Mouse (Mus musculus) adrenal gland, postnatal 14 days (tissue): ENCODE data around the gene Tmem95. TPM values are rescaled to one million over a fixed set of nuclear protein-coding genes. Genes with fewer than 3 reads are reported as not detected.
A peak's percentile ranks its signal among the peaks of the same experiment; 100 is the strongest.
"Not testable (repeated sequence)": the region's sequence is repeated elsewhere in the genome, so short reads cannot be mapped to it uniquely, and the experiment has no call there.

Experiments used
- DNase-seq: peaks from one replicate; pipeline ENCODE4 v3.0.0; 2021; ENCODE audit warnings: mixed read lengths
- total RNA-seq: library from RNA; stranded (reverse); gene quantifications from 2 replicates; pipeline ENCODE4 v1.2.3, GENCODE M21; 2021

Gene Tmem95
- total RNA-seq, 1 experiment from 2014 or later: not detected

DNA sequence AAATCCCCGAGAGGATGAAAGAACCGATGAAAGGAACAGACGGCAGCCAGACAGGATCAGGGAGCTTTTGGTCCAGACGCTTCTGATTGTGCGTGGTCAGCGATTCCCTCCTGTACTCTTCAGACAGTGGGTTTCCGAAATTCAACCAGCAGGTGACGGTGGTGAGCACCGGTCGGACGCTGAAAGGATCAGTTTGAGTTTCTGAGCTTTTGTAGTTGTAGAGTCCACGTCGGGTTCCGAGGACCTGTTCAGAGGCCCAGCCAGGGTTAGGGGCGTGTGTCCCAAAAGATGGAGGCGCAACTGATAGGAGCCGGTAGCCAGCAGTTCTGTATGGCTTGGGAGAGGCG, 2.7 kb upstream of the Tmem95 start:
- peak; percentile 81 for DNase-seq

DNA sequence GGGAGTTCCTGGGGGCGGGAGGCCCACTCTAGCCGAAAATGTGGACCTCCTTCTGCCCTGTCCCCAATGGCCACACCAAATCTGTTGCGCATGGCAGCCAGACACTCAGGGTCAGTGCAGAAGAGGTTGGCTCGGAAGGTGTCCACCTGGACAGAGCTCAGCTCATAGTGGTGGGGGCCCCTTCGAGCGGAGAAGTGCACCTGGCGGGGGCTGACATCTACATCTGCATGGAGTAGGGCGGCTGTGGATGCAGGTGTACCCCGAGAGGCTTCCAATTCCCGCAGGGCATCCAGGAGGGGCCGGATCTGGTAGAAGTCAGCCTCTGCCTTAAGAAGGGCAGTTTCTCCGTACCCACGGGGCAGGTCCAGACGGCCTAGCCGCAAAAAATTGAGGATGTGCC, 1.9 kb upstream of the Tmem95 start:
- DNase-seq: no peak

DNA sequence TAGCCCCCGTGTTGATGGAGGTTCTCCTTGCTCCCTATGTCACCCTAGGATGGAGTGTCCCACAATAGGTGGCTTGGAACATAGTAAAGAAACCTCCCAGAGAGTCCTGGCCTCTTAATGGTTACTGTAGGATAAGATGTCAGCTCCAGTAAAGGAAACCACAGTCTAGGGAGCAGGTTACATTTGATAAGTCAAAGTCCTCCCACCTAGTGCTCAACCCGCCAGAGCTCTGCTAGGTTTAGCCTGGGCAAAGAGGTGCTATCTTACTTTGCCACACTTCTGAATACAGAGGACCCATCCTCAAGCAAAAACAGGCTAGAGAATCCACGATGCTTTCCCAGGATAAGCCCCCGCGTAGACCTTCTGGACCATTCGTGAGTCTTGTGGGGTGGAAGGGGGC, 1.1 kb upstream of the Tmem95 start:
- DNase-seq: no peak

DNA sequence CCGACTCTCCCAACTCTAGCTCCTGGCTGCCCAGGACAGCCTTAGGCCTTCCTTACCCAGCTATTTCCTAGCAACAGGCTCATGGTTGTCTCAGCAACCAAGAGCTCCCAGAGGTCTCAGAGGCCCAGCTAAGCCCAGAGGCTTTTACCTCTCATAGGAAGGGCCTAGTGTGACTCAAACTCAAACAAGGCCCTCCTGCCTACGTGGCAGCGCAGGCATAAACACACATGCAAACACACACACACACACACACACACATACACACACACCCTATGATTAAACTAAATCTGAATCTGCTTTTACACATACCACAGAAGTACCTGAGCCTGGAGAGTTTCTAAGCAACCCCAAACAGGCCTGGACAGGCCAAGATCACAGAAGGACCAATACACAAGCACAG, 581 bp upstream of the Tmem95 start:
- DNase-seq: no peak

DNA sequence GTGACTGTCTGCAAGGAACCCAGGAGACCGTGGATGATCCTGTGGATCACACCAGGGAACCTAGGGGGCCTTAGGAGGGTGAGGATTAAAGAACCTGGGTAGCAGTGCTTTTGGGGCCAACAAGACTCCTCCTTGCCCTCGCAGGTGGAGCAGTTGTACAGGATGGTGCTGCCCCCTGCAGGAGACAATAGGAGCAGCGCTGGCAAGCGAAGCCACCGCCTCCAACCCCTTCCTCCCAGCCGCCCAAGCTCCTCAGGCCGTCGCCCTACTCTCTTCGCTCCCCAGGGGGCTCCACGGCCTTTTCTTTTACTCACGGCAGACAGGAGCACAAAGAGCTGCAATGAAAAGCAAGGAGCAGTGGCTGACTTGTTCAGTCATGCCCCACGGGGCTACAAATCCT, 951 bp downstream of the Tmem95 start:
- DNase-seq: peak; percentile 92

DNA sequence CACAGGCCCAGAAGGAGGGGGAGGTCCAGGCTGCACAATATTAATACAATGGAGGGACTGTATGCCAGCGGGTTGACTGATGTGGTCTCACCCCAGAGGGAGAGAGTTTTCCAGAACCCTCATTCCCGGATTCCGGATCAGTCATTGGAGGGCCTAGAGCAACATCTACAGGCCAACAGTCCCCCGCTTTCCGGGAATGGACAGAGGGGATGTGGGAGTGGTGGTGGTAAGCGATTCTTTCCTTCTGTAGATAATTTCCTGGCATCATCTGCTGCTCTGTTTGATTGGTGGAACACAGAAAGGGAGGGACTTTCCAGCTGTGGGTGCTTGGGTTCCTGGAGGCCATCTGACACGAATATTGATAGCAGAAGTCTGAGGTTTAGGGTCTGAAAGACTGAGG, 1.6 kb downstream of the Tmem95 start:
- DNase-seq: no peak

DNA sequence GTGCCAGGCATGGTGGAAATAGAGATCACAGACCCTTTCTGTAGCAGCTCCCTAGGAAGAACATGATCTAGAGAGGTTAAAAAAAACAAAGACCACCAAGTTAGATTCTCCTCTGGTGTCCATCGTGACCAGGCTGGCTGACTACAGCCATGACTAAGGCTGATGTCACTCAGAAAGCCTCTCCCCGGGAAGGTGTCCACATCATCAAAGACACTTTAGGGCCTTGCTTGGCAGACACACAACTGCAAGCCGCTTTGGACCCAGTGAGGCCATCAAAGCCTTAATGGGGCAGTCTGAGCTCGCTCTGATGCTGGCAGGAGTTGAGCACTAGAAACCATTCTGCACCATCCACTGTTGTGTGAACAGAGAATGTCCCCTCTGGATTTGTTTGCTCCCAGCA, 5.4 kb downstream of the Tmem95 start:
- DNase-seq: no peak

DNA sequence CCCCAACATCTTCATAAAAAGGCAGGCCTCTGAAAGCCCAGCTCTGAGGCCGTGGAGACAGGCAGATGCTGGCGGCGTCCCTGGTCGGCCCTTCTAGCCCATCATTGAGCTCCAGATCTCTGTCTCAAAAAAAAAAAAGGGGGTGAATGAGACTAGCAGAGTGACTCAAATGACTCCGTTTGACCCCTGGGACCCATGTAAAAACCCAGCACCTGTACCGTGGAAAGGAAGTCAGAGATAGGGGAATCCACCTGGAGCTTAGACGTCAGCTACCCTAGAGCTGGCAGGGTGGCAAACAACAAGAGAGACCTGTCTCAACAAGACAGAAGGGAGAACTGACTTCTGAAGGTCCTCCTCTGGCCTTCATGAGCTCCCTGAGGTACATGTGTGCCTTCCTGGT, 6.0 kb downstream of the Tmem95 start:
- no peak for DNase-seq

DNA sequence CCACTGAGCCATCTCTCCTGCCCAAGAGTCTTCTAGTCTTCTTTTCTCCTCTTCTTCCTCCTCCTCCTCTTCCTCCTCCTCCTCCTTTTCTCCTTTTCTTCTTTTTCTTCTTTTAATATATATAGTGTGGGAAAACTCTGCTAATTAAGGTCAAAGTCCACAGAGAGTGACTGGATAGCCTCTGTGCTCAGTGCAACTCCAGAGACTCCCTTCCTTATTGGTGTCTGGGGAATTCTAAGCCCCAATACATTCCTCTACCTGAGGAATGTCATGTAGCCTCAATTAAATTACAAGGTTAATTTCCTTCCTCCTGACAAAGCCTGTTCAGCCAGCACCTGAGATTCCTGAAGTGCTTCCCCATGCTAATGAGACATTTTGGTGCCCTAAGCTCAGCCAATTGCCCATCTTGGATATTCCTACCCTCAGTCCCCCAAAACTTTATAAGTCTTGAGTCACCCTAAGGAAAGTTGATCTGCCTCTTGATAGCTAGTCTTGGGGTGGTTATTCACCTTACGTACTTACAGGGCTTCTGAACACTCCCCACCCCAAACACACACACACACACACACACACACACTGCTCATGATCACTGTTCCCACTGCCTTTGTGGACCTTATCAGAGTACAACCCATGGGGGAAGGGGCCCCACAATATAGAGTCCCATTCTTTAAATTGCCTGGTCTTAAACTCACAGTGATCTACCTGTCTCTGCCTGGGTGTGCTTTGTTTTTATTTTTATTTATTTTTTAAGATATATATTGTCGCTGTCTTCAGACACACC, 7.3 kb downstream of the Tmem95 start:
- no peak for DNase-seq

DNA sequence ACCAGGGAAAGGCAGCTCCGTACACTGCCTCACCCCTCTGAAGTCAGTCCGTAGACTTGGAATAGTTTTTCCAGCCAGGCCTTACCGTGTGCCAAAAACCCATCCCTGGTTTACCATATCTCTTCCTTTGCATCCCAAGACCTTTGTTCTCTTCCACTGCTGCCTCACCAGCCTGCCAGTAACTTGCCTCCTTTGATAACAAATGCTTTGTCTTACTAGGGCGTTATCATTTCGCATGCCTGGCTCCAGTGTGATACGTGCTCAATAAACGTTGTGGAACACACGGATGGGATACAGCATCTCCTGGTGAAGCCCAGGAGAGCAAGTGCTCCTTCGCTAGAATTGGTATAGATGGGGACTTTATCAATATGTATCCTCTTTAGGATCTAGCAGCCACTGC, 10.5 kb downstream of the Tmem95 start:
- no peak for DNase-seq

DNA sequence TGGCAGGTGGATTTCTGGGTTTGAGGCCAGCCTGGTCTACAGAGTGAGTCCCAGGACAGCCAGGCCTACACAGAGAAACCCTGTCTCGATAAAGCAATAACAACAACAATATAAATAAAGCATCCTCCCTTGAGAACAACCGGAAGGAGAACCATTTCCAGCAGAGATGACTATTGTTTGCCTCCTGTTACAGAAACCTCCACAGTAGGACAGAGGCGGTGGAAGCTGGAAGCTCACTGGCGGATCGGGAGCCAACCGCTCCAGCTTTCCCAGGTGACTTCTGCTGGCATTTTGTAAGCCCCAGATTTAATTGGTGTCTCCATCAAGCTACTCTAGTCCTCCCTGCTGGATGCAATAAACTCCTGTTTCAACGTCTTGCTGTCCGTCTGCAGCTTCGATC, 12.3 kb downstream of the Tmem95 start:
- DNase-seq: no peak

DNA sequence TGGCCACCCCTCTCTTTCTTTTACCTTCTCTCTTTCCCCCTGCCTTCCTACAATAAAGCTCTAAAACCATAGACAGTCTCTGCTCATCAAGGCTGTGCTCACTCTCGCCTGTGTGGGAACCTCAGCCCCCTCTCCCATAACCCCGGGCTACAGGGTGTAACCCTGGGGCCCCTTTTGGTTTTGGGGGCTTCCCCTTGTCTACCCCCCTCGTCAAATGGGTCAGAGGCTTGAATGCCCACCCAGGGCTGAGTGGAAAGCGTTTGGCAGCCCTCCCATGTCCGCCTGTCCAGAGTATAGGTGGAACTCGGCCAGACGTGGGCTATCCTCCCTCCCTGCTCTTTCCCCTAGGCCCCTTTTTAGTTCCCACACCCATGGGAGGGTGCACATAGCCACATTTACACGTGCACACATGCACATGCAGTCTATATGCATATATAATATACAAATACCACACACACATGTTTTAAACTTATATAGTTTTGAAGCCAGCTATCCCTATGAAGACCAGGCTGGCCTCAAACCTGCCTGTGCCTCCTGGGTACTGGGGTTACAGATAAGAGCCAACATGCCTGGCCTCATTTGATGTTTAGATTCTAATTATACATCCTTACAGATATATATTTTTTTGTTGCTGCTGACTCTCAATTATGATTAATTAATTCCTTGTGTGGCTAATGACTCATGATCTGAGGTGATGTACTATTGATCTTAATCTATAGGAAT, 13.5 kb downstream of the Tmem95 start:
- DNase-seq: no peak

DNA sequence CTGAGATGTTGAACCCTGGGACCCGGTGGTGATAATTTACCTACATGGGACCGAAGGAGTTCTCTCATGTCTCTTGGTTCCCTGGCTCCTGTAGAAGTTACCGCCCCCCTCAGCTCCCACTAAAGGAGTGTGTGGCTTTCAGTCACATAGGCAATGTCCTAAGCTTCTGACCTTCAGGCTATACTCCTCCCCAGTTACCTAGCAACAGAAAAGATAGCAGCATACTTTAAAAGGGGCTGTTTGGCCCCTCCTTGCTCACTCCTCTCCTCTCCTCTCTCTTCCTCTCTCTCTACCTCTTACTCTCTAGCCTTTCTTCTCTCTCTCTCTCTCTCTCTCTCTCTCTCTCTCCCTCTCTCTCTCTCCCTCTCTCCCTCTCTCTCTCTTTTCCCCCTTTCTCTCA, 14.1 kb downstream of the Tmem95 start:
- not testable (repeated sequence) for DNase-seq

DNA sequence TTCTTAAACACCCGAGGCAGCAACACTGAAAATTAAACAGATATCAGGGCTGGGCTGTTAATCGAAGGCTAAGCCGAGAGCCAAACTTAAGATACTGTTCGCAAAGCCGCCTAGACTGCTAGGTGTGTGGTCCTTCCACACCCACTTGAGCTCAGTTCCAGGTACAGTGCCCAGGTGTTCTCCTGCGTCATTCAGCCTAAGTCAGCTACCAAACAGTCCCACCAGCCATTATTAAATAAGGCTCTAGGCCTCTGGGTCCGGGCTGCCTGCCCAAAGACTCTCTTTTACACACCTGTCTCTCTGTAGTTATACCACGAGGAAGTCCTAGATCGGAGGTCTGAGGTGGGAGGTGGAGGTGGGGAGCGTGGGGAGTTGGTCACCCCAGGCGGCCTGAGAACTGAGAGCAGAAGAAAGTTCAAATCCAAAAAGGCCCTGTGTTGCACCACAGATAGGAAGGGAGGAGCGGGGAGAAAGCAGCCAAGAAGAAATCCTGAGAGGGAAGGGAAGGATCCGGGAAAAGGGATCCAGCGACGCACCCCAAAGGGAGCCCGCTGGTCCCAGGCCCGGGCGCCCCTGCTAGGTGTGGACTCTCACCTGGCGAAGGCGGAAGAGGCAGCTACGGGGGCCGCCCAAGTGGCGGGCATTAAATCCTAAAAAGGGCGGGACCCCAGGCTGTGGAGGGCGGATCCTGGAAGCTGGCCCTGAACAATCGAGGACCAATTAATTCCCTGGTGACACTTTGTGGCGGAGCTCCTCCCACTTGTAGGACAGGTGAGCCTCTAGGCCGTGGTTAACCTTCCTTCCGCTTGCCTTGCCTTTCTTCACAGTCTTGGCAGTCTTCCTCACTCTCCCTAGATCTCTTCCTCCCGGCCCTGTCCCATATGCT, 19.5 kb downstream of the Tmem95 start, which contains the start of gene Tnk1:
Gene Tnk1, minus strand, starts transcription at position 618 of the 886 bp plus-strand sequence.
- no peak for DNase-seq

DNA sequence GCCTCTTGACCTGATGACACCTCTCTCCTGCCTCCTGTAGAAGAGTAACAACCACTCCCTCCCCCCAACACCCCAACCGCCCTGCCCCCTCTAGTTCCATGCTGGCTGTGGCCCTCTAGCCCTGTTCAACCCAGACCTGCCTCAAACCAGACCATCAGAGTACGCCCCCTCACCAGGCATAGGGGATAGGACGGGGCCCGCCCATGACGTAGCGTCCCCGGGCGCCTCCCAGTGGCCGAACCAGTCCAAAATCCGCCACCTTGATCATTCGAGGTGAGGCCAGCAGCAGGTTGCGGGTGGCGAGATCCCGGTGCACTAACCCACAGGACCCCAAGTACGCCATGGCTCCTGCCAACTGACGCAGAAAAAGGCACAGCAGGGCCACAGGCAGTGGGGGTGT, 22.5 kb downstream of the Tmem95 start:
- DNase-seq: peak; percentile 73

DNA sequence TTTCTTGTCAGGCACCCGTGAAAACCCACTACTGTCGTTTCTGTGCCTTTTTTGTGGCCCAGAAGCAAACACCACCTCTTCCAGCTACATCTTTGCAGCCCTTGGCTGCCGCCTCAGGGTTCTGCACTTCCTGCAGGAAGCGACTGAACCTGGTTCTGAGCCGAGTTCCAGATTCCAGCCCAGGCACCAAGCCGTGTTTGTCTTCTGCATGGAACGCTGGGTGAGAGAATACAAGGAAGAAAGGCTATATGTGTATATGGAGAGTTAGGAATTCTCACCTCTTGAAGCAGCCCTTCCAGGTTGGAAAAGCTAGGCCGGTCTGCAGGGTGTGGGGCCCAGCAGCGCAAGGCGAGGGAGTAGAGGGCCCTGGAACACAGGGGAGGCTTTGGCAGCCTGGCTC, 23.1 kb downstream of the Tmem95 start:
- no peak for DNase-seq

DNA sequence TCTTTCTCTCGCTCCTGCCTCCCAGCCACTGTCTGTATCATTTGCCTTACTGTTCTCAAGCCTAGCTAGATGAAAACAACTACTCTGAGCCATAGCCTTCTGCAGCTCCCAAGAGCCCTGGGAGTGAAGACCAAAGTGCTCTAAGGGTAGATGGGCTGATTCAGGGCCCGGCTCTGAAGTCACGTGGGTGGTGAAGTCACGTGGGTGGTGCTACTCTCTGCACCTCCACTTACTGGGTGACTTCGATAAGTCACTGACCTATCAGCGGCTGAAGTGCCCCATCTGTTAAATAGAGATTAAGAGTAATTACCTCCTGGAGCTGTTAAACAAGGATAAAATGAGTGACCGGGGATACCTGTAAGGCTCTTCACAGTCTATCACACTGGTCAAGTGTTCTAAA, 23.8 kb downstream of the Tmem95 start:
- DNase-seq: no peak

DNA sequence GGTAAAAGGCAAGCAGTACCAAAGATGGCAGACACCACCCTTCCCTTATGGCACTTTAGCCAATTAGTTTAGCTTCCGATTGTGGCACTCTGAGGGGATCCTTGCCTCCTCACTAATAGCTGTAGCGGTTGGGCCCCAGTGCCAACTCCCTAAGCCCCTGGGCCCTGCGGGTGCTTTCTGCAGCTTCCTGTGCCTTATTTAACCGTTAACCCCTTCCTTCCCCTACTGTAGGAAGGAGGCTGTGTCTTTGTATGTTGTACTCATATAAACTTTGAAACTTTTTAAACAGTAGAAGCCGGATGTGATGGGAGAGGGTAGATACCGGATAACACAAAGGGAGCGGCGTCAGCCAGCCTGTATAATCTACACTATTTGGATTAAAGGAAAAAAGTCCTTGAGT, 27.1 kb downstream of the Tmem95 start:
- DNase-seq: no peak

DNA sequence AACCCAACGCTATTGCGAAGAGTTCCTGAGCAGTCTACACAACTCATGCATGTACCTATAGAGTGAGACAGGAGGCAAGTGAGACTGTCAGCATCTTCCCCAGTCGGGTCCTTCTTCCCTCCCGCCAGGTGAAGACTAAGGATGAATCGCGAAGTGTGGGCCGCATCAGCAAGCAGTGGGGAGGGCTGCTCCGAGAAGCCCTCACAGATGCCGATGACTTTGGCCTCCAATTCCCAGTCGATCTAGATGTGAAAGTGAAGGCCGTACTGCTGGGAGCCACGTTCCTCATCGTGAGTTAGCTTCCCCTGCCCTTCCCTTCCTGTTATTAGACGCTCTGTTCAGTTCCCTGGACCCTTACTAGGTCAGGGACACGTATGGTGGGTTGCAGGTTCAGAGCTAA, 27.9 kb downstream of the Tmem95 start:
- no peak for DNase-seq

DNA sequence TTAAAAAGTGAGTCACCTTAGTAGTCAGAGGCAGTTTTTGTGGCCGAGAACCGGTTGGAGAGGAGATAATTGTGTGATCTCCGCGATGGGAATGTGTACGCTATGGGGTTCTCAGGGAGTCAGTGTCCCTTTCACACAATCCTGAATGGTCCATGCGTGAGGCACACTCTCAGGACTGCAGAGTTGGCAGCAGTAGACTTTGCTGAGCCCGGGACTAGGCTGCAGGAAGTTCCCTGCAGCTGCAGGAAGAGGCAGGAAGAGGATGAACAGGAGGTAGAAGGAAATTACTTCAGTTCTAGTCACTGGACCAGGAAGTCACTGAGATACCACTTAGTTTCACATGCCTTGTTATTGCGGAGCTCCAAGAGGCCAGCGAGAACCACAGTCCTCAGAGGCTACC, 28.7 kb downstream of the Tmem95 start:
- DNase-seq: no peak

DNA sequence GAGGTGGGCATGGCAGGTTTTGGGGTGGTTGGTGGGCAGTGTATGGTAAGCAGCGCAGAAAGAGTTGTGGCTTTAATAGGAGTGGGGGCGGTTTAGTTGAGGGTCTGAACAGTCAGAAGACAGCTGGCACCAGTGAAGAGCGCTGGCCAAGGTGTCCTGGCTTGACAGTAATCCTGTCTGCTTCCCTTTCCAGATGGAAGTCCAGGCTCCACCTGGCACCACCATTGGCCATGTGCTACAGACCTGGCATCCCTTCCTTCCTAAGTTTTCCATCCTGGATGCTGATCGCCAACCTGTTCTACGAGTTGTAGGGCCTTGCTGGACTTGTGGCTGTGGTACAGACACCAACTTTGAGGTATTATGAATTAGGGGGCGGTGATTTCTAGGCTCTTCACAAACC, 29.8 kb downstream of the Tmem95 start:
- DNase-seq: no peak

DNA sequence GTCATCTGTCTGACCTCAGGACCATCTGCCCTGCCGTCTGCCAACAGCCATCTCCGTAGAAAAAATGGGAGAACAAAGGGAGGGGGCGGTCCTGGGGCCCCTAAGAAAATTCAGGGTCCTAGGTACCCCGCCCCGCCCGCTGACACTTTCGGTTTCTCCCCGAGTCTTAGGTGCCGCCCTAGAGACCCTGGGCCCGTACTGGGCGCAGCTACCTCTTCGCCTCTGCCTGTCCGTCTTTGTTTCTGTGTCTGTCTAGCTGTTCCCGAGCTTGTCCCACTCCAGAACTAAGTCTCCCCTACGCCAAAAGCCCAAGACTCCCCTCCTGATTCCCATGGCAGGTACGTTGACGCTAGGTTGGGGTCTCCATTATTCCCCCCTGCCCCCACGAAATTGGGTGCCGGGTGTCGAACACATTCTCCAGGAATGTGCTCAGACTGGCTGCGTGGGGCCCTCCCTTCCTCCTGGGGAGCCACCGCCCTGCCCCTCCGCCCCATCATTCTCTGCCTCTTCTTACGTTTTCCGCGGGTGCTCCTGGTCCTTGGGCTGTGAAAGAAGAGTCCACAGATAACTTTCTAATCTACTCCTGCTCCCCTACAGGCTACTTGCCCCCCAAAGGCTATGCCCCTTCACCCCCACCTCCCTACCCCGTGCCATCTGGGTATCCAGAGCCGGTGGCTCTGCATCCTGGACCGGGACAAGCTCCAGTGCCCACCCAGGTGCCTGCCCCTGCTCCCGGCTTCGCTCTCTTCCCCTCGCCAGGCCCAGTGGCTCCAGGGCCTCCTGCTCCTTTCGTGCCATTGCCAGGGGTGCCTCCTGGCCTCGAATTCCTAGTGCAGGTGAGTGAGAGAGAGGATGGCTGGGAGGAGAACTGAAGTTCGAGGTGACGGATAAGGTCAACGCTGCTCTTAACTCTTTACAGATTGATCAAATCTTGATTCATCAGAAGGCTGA, 30.8 kb downstream of the Tmem95 start:
- DNase-seq: no peak
